Mouse (Mus musculus) thymus, adult 2 months (tissue): ENCODE data around the gene Gas7.

Experiments
- CTCF ChIP-seq: fragments of 200-500 bp; IDR thresholded peaks from 2 replicates; pipeline ENCODE4 v1.5.1; 2012; ENCODE audit warnings: mild to moderate bottlenecking, control low read depth, low read length, moderate library complexity, borderline replicate concordance; ENCODE audit not compliant: control insufficient read depth, poor library complexity, insufficient read depth; ENCODE audit errors: extremely low read depth
- POLR2A ChIP-seq: fragments of 200-500 bp; IDR thresholded peaks from 2 replicates; pipeline ENCODE4 v1.6.1; 2012; ENCODE audit warnings: mild to moderate bottlenecking, low read length, control low read depth, moderate library complexity; ENCODE audit not compliant: control insufficient read depth, poor library complexity, insufficient read depth; ENCODE audit errors: extremely low read depth

GRCm38 (mm10) chr11:67570947-67571346 is 115.7 kb downstream of the Gas7 start:
- TF ChIP-seq CTCF (no peak), POLR2A (no peak)
